Mouse (Mus musculus) ovary, adult 18-20 months (tissue): Measurements from ENCODE around the gene B230217C12Rik.
A peak's percentile ranks its signal among the peaks of the same experiment; 100 is the strongest.
"Not testable (repeated sequence)": the region's sequence is repeated elsewhere in the genome, so short reads cannot be mapped to it uniquely, and the experiment has no call there.

Experiments used
- DNase-seq: peaks from one replicate; pipeline ENCODE4 v3.0.0; 2022; ENCODE audit warnings: low spot score, mixed read lengths

B230217C12Rik gene

GRCm38 (mm10) chr11:97867591-97867990 lies 27.0 kb downstream of the B230217C12Rik start:
- DNase-seq = no peak

GRCm38 (mm10) chr11:97872378-97872777 lies 31.8 kb downstream of the B230217C12Rik start:
- not testable (repeated sequence) for DNase-seq

- no peak for DNase-seq
Measured at GRCm38 (mm10) chr11:97874396-97874795, 33.8 kb downstream of the B230217C12Rik start.

- DNase-seq = no peak
Measured at GRCm38 (mm10) chr11:97877341-97877740, 36.8 kb downstream of the B230217C12Rik start.

DNA sequence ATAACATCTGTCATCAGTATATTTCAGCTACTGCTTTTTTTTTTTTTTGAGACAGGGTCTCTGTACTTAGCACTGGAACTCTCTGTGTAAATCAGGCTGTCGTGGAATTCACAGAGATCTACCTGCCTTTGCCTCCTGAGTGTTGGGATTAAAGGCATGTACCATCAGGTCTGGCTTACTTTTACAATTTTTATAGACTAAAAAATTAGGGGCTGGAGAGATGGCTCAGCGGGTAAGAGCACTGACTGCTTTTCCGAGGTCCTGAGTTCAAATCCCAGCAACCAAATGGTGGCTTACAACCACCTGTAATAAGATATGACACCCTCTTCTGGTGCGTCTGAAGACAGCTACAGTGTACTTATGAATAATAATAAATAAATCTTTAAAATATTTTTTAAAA lies 39.8 kb downstream of the B230217C12Rik start:
- DNase-seq = no peak

DNA sequence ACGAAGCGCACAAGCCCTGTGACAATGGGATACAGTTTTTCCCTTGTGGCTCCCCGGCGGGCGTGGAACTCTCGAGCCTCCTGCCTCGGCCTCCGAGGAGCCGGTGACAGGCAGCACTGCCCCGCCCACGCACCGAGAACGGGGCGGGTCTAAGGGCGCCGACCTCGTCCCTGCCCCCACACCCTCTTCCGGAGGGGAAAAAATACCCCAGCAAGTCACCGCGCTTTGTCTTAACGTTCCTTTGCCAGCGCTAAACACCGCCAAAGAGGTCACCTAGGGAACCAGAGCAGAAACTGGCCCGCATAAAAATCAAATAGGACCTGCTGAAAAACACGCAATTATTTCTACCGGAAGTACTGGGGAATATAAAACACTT lies 43.0 kb downstream of the B230217C12Rik start:
- peak; percentile 50 for DNase-seq

DNA sequence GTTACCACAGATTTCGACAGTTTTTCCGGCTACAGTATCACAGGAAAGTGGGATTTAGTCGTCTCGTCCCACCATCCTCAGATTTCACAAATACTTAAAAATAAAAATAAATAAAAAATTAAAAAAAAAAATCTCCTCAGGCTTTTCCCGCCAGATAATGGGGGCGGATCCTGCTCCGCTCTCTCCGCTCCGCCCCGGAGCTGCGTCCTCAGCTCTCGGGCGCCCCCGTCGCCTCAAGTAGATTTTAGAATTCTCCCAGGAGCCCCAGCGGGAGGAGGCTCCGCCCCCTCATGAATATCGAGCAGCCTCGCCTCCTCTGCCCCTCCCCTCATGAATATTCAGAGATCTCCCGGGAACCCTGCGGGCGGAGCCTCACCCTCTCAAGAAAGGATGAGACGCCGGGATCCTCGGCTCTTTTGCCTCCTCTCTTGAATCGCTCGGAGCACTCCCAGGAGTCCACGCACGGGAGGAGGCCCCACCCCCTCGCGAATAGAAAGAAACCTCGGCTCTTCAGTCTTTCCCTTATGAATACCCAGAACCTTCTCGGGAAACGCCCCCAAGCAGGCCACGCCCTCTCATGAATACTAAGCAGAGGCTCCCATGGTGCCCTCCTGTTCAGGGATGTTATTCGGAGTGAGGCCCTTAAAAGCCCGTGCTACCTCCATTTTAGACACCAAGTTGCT lies 43.5 kb downstream of the B230217C12Rik start, which contains the start of gene Fbxo47:
Gene Fbxo47 (minus strand): TSS at position 237 of the 683 bp plus-strand sequence.
- DNase-seq = peak; percentile 97

GRCm38 (mm10) chr11:97884601-97885185 lies 44.1 kb downstream of the B230217C12Rik start:
- DNase-seq = no peak

GRCm38 (mm10) chr11:97885296-97885915 lies 44.8 kb downstream of the B230217C12Rik start:
- no peak for DNase-seq

DNA sequence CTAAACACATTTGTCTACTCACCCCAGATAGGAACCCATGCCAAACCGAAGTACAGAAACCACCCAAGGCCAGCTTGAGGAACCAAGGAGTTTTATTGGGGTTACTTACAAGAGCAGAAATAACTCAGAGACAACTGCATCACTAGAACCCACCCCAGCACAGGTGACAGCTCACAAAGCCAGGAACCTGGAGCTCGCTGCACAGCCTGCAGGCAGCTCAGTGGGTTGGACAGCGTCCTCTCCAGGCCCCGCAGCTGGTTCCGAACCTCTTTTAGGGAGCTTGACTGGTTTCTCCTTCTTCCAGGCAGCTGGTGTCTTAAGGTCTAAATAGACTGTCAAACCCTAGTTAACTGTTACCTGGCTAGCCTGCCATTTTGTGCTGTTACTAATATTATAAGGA lies 51.2 kb downstream of the B230217C12Rik start:
- DNase-seq = no peak
